Mouse (Mus musculus): Measurements from ENCODE around the gene Art3. TPM values are rescaled to one million over a fixed set of nuclear protein-coding genes. Genes with fewer than 3 reads are reported as not detected.
"Not testable (repeated sequence)": the region's sequence is repeated elsewhere in the genome, so short reads cannot be mapped to it uniquely, and the experiment has no call there.

The Art3 gene
- polyA plus RNA-seq, 1 experiment from 2014 or later = 1.2 TPM

- WGBS = 82% methylated on average over 4 of the region's 4 CpGs
- H3K9me3 ChIP-seq; H3K27ac ChIP-seq; H3K36me3 ChIP-seq (replicated peaks); DNase-seq (ENCODE audit: extremely low spot score, low spot score); H3K4me3 ChIP-seq: not testable (repeated sequence)
- H3K27me3 ChIP-seq (ENCODE audit: poor library complexity, severe bottlenecking) = peaks cover 17% of the 10 kb centered on the region
- H3K4me1 ChIP-seq = peaks cover 11% of the 10 kb centered on the region
Observed at GRCm38 (mm10) chr5:92352716-92353115, 21.1 kb downstream of the Art3 start.

DNA sequence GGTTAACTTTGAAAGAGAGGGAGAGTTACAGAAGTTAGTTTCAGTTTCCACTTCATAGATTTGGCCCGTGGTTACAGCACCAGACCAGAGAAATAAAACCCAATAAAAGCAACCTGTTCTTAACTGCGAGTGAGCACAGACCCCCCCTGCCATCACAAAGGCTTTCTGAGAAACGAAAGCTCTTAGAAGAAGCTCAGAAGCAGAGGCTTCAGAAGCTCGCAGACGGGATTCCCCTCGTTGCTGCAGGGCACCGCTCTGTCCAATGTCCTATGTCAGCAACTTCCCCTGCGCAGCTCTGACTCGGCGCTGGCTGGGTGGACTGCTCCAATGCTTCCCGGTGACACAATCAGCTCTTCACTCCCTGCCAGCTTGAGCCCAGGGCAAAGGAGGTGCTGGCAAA lies 21.9 kb downstream of the Art3 start:
- H3K27me3 ChIP-seq (ENCODE audit: poor library complexity, severe bottlenecking) = peaks cover 9% of the 10 kb centered on the region
- H3K27ac ChIP-seq = no peak overlapping the region
- H3K4me3 ChIP-seq = no peak overlapping the region
- no peaks in the 10 kb centered on the region for H3K9me3 ChIP-seq
- 58% methylated on average over 11 of the region's 11 CpGs for WGBS
- H3K4me1 ChIP-seq = peaks cover 7% of the 10 kb centered on the region
- H3K36me3 ChIP-seq (replicated peaks) = no peaks in the 10 kb centered on the region
- DNase-seq (ENCODE audit: extremely low spot score, low spot score) = no peak

GRCm38 (mm10) chr5:92358033-92358432 lies 26.4 kb downstream of the Art3 start:
- H3K4me1 ChIP-seq = peaks cover 4% of the 10 kb centered on the region
- no peak for DNase-seq (ENCODE audit: extremely low spot score, low spot score)
- WGBS = 60% methylated on average over 12 of the region's 12 CpGs

DNA sequence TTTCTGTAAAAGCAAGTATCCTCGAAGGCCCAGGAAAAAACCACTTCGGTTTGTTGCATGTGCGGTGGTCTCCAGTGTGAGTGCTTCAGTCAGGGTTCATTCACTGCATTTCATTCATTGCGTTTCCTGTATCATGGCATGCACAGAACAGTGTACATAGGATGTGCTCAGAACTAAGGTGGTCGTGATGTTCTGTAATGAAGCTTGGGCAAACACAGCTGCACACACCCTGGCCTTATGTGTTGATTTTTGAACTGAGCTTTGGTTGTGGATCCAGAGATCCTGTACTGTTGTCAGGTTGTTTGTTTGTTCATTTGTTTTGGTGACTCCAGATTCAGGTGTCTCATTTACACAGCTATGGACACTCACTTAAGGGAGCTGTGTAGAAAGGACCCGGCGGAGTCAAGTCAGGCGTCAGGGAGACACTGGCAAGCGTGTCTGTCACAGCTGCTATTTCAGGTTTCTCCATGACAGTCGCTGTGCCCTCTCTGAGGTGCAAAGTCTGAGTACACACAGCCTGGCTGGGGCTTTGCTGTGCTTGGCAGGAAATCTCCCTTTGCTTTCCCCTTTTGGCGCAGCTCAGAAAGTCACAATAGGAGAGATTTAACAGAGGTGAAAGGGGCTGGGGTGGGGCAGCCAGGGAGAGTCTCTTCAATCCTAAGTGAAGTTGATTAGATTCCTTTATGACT lies 27.3 kb downstream of the Art3 start:
- Histone ChIP-seq H3K9me3 (no peaks in the 10 kb centered on the region), H3K4me3 (no peak overlapping the region), H3K36me3 (replicated peaks) (no peaks in the 10 kb centered on the region), H3K27ac (no peak overlapping the region), H3K4me1 (peaks cover 5% of the 10 kb centered on the region), H3K27me3 (ENCODE audit: poor library complexity, severe bottlenecking) (no peaks in the 10 kb centered on the region)
- no peak for DNase-seq (ENCODE audit: extremely low spot score, low spot score)
- 85% methylated on average over 11 of the region's 11 CpGs for WGBS

More at GRCm38 (mm10) chr5:92358033-92358432, 26.4 kb downstream of the Art3 start:
- H3K4me3 ChIP-seq = no peak overlapping the region
- no peaks in the 10 kb centered on the region for H3K27me3 ChIP-seq (ENCODE audit: poor library complexity, severe bottlenecking)
- H3K36me3 ChIP-seq (replicated peaks) = no peaks in the 10 kb centered on the region
- no peak overlapping the region for H3K27ac ChIP-seq
- H3K9me3 ChIP-seq = no peaks in the 10 kb centered on the region

GRCm38 (mm10) chr5:92363179-92363578 lies 31.6 kb downstream of the Art3 start:
- Histone ChIP-seq H3K4me1 (peaks cover 5% of the 10 kb centered on the region), H3K27ac (no peak overlapping the region), H3K4me3 (no peak overlapping the region), H3K36me3 (replicated peaks) (no peaks in the 10 kb centered on the region), H3K9me3 (no peaks in the 10 kb centered on the region), H3K27me3 (ENCODE audit: poor library complexity, severe bottlenecking) (no peaks in the 10 kb centered on the region)
- WGBS = 5% methylated on average over 4 of the region's 4 CpGs
- DNase-seq (ENCODE audit: extremely low spot score, low spot score) = no peak

DNA sequence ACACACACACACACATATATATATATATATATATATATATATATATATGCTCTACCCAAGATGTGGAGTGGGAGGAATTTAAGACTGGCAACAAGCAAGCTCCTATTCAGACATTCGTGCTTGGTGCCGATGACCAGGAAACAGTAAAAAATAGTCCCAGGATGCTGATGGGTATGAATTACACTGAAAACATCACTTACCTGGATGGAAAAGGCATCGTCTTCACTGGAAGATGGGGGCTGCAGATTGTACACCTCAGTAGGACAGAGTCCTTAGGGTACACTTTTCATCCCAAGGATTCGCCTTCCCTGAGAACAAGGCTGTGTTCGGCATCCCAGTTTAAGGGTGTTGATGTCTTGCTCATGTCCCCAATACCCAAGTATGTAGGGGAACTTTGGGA lies 32.4 kb downstream of the Art3 start:
- Histone ChIP-seq H3K4me1 (peaks cover 5% of the 10 kb centered on the region), H3K36me3 (replicated peaks) (no peaks in the 10 kb centered on the region), H3K9me3 (no peaks in the 10 kb centered on the region), H3K27ac (no peak overlapping the region), H3K27me3 (ENCODE audit: poor library complexity, severe bottlenecking) (no peaks in the 10 kb centered on the region), H3K4me3 (no peak overlapping the region)
- no peak for DNase-seq (ENCODE audit: extremely low spot score, low spot score)
- 92% methylated on average over 5 of the region's 5 CpGs for WGBS

DNA sequence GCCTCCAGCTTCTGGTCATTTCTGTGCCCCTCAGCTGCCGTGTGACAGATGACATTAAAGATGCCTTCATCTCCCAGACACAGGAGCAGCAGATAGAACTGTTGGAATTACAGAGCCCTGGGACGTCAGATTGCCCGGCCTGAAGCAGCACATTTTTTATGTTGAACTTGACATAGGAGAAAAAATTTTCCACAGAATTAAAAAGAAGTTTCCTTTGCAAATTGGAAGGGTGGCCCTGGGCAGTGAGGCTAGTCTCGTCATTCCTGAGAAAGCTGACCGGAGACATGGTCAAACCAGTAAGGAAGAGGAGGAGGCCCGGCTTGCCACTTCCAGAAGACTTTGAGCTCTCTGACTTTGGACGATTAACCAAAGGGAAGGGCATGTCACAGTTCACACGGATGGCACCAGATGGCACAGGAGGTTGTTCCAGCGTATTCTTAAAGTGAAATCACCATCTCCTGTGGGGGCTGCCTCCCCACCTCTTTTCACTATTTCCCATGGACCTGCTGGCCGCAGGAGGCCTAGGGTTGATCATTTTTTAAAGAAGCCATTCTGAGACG lies 33.6 kb downstream of the Art3 start:
- WGBS = 83% methylated on average over 11 of the region's 11 CpGs
- Histone ChIP-seq H3K9me3 (no peaks in the 10 kb centered on the region), H3K27ac (no peak overlapping the region), H3K27me3 (ENCODE audit: poor library complexity, severe bottlenecking) (no peaks in the 10 kb centered on the region), H3K4me3 (no peak overlapping the region), H3K36me3 (replicated peaks) (no peaks in the 10 kb centered on the region), H3K4me1 (peaks cover 5% of the 10 kb centered on the region)
- no peak for DNase-seq (ENCODE audit: extremely low spot score, low spot score)

GRCm38 (mm10) chr5:92366565-92366964 lies 34.9 kb downstream of the Art3 start:
- Histone ChIP-seq H3K36me3 (replicated peaks) (no peaks in the 10 kb centered on the region), H3K27ac (no peak overlapping the region), H3K4me3 (no peak overlapping the region), H3K4me1 (peaks cover 11% of the 10 kb centered on the region), H3K27me3 (ENCODE audit: poor library complexity, severe bottlenecking) (no peaks in the 10 kb centered on the region), H3K9me3 (no peaks in the 10 kb centered on the region)
- WGBS = 83% methylated on average over 6 of the region's 6 CpGs
- no peak for DNase-seq (ENCODE audit: extremely low spot score, low spot score)

GRCm38 (mm10) chr5:92368392-92368791 lies 36.8 kb downstream of the Art3 start:
- no peak overlapping the region for H3K4me3 ChIP-seq
- H3K27me3 ChIP-seq (ENCODE audit: poor library complexity, severe bottlenecking) = no peaks in the 10 kb centered on the region
- H3K27ac ChIP-seq = no peak overlapping the region
- no peak for DNase-seq (ENCODE audit: extremely low spot score, low spot score)
- WGBS = 92% methylated on average over 10 of the region's 10 CpGs
- no peaks in the 10 kb centered on the region for H3K9me3 ChIP-seq
- peaks cover 8% of the 10 kb centered on the region; the same call in 1 of the 2 replicates for H3K4me1 ChIP-seq
- no peaks in the 10 kb centered on the region for H3K36me3 ChIP-seq (replicated peaks)

- H3K27ac ChIP-seq = no peak overlapping the region
- DNase-seq (ENCODE audit: extremely low spot score, low spot score) = no peak
Observed at GRCm38 (mm10) chr5:92369151-92369994, 37.7 kb downstream of the Art3 start.

GRCm38 (mm10) chr5:92370392-92370791 lies 38.8 kb downstream of the Art3 start:
- no peak for DNase-seq (ENCODE audit: extremely low spot score, low spot score)
- no peaks in the 10 kb centered on the region for H3K36me3 ChIP-seq (replicated peaks)
- H3K4me3 ChIP-seq = no peak overlapping the region
- 91% methylated on average over 6 of the region's 6 CpGs for WGBS
- H3K27me3 ChIP-seq (ENCODE audit: poor library complexity, severe bottlenecking) = no peaks in the 10 kb centered on the region
- no peak overlapping the region for H3K27ac ChIP-seq
- H3K4me1 ChIP-seq = peaks cover 8% of the 10 kb centered on the region; the same call in 1 of the 2 replicates
- H3K9me3 ChIP-seq = no peaks in the 10 kb centered on the region

More at GRCm38 (mm10) chr5:92369151-92369994, 37.7 kb downstream of the Art3 start:
- Histone ChIP-seq H3K4me3 (no peak overlapping the region), H3K36me3 (replicated peaks) (no peaks in the 10 kb centered on the region), H3K9me3 (no peaks in the 10 kb centered on the region), H3K27me3 (ENCODE audit: poor library complexity, severe bottlenecking) (no peaks in the 10 kb centered on the region), H3K4me1 (peaks cover 8% of the 10 kb centered on the region; the same call in 1 of the 2 replicates)
- 78% methylated on average over 13 of the region's 13 CpGs for WGBS

- Histone ChIP-seq H3K36me3 (replicated peaks) (no peaks in the 10 kb centered on the region), H3K27me3 (ENCODE audit: poor library complexity, severe bottlenecking) (no peaks in the 10 kb centered on the region), H3K9me3 (no peaks in the 10 kb centered on the region), H3K4me1 (peaks cover 8% of the 10 kb centered on the region; the same call in 1 of the 2 replicates), H3K4me3 (no peak overlapping the region), H3K27ac (no peak overlapping the region)
- WGBS = 86% methylated on average over 6 of the region's 6 CpGs
- no peak for DNase-seq (ENCODE audit: extremely low spot score, low spot score)
Observed at GRCm38 (mm10) chr5:92370891-92371290, 39.3 kb downstream of the Art3 start.
